Mouse (Mus musculus): ENCODE results near the gene Il17rd. TPM values are rescaled to one million over a fixed set of nuclear protein-coding genes. Genes with fewer than 3 reads are reported as not detected.

Gene Il17rd
- total and polyA plus RNA-seq, 3 experiments = 2.1 to 4.5 (median 3.2) TPM

- H3K27ac ChIP-seq = no peak overlapping the region; the same call in 1 of the 2 replicates
- DNase-seq = peak; percentile 64 to 70
- no peak overlapping the region for H3K9ac ChIP-seq (ENCODE audit: low read depth, low read length)
- TF ChIP-seq POLR2A (IDR thresholded peaks at IDR 0.05; ENCODE audit: insufficient read depth, low read depth, low read length) (no peak), CTCF (IDR thresholded peaks at IDR 0.05) (peak; percentile 89), EP300 (IDR thresholded peaks at IDR 0.05; ENCODE audit: insufficient read depth, low read depth, low read length) (no peak)
- no peaks in the 10 kb centered on the region for H3K36me3 ChIP-seq (ENCODE audit: control insufficient read depth, insufficient read depth, low read length)
- H3K27me3 ChIP-seq (ENCODE audit: control insufficient read depth, insufficient read depth, low read length) = no peaks in the 10 kb centered on the region
- intact Hi-C loops (cut with DNase I) = loop anchor here (1.0 to 5.0 kb wide), 2 partner anchors 65 to 309 kb away; no protein-coding TSS in a partner anchor
- no peaks in the 10 kb centered on the region for H3K4me1 ChIP-seq (ENCODE audit: control insufficient read depth, insufficient read depth, low read length)
- no peaks in the 10 kb centered on the region for H3K79me2 ChIP-seq (replicated peaks; ENCODE audit: control insufficient read depth, insufficient read depth, low read length)
- H3K4me3 ChIP-seq = no peak overlapping the region
- WGBS = 7% methylated on average over 3 of the region's 3 CpGs
These were observed 58.0 kb downstream of the Il17rd start for GRCm38 (mm10) chr14:27096779-27097178.

- Histone ChIP-seq H3K27me3 (ENCODE audit: control insufficient read depth, insufficient read depth, low read length) (no peaks in the 10 kb centered on the region), H3K27ac (no peak overlapping the region), H3K4me3 (no peak overlapping the region), H3K4me1 (ENCODE audit: control insufficient read depth, insufficient read depth, low read length) (no peaks in the 10 kb centered on the region), H3K36me3 (ENCODE audit: control insufficient read depth, insufficient read depth, low read length) (no peaks in the 10 kb centered on the region), H3K9ac (ENCODE audit: low read depth, low read length) (no peak overlapping the region), H3K79me2 (replicated peaks; ENCODE audit: control insufficient read depth, insufficient read depth, low read length) (no peaks in the 10 kb centered on the region)
- TF ChIP-seq CTCF (IDR thresholded peaks at IDR 0.05) (no peak), POLR2A (IDR thresholded peaks at IDR 0.05; ENCODE audit: insufficient read depth, low read depth, low read length) (no peak)
- intact Hi-C loops (cut with DNase I) = no loop called here
- 65% methylated on average over 7 of the region's 7 CpGs for WGBS
- DNase-seq = no peak
These were observed 63.0 kb downstream of the Il17rd start for GRCm38 (mm10) chr14:27101735-27102134.

GRCm38 (mm10) chr14:27102720-27103119 is 64.0 kb downstream of the Il17rd start:
- Histone ChIP-seq H3K9ac (ENCODE audit: low read depth, low read length) (no peak overlapping the region), H3K27me3 (ENCODE audit: control insufficient read depth, insufficient read depth, low read length) (no peaks in the 10 kb centered on the region), H3K36me3 (ENCODE audit: control insufficient read depth, insufficient read depth, low read length) (no peaks in the 10 kb centered on the region), H3K4me1 (ENCODE audit: control insufficient read depth, insufficient read depth, low read length) (no peaks in the 10 kb centered on the region), H3K79me2 (replicated peaks; ENCODE audit: control insufficient read depth, insufficient read depth, low read length) (no peaks in the 10 kb centered on the region), H3K4me3 (no peak overlapping the region), H3K27ac (no peak overlapping the region)
- 83% methylated on average over 6 of the region's 6 CpGs for WGBS
- intact Hi-C loops (cut with DNase I) = no loop called here
- no peak for TF ChIP-seq CTCF (IDR thresholded peaks at IDR 0.05)
- TF ChIP-seq POLR2A (IDR thresholded peaks at IDR 0.05; ENCODE audit: insufficient read depth, low read depth, low read length) = no peak
- no peak for TF ChIP-seq EP300 (IDR thresholded peaks at IDR 0.05; ENCODE audit: insufficient read depth, low read depth, low read length)
- no peak for DNase-seq

- DNase-seq = no peak
- intact Hi-C loops (cut with DNase I) = no loop called here
These were observed 67.2 kb downstream of the Il17rd start for GRCm38 (mm10) chr14:27105731-27106457.

GRCm38 (mm10) chr14:27108748-27109504 is 70.2 kb downstream of the Il17rd start:
- no peak overlapping the region for H3K4me3 ChIP-seq
- H3K27ac ChIP-seq = no peak overlapping the region
- intact Hi-C loops (cut with DNase I) = loop anchor here (1.0 kb wide), 1 partner anchor 74 kb away; no protein-coding TSS in a partner anchor
- TF ChIP-seq EP300 (IDR thresholded peaks at IDR 0.05; ENCODE audit: insufficient read depth, low read depth, low read length) (peak; percentile 64; the same call in 1 of the 2 replicates), CTCF (IDR thresholded peaks at IDR 0.05) (peak; percentile 63), POLR2A (IDR thresholded peaks at IDR 0.05; ENCODE audit: insufficient read depth, low read depth, low read length) (no peak)
- no peak overlapping the region for H3K9ac ChIP-seq (ENCODE audit: low read depth, low read length)
- DNase-seq = peak in 1 of 2 experiments; percentile 41
- no peaks in the 10 kb centered on the region for H3K27me3 ChIP-seq (ENCODE audit: control insufficient read depth, insufficient read depth, low read length)
- no peaks in the 10 kb centered on the region for H3K36me3 ChIP-seq (ENCODE audit: control insufficient read depth, insufficient read depth, low read length)
- 69% methylated on average over 6 of the region's 6 CpGs for WGBS
- H3K4me1 ChIP-seq (ENCODE audit: control insufficient read depth, insufficient read depth, low read length) = no peaks in the 10 kb centered on the region; the same call in 1 of the 2 replicates
- no peaks in the 10 kb centered on the region for H3K79me2 ChIP-seq (replicated peaks; ENCODE audit: control insufficient read depth, insufficient read depth, low read length)

More at GRCm38 (mm10) chr14:27105731-27106457, 67.2 kb downstream of the Il17rd start:
- Histone ChIP-seq H3K27me3 (ENCODE audit: control insufficient read depth, insufficient read depth, low read length) (no peaks in the 10 kb centered on the region), H3K4me1 (ENCODE audit: control insufficient read depth, insufficient read depth, low read length) (no peaks in the 10 kb centered on the region; the same call in 1 of the 2 replicates), H3K79me2 (replicated peaks; ENCODE audit: control insufficient read depth, insufficient read depth, low read length) (no peaks in the 10 kb centered on the region), H3K27ac (no peak overlapping the region), H3K4me3 (no peak overlapping the region), H3K9ac (ENCODE audit: low read depth, low read length) (no peak overlapping the region), H3K36me3 (ENCODE audit: control insufficient read depth, insufficient read depth, low read length) (no peaks in the 10 kb centered on the region)
- TF ChIP-seq EP300 (IDR thresholded peaks at IDR 0.05; ENCODE audit: insufficient read depth, low read depth, low read length) = no peak
- no peak for TF ChIP-seq CTCF (IDR thresholded peaks at IDR 0.05)
- no peak for TF ChIP-seq POLR2A (IDR thresholded peaks at IDR 0.05; ENCODE audit: insufficient read depth, low read depth, low read length)
- WGBS = 76% methylated on average over 12 of the region's 12 CpGs

Measured in heart, adult 2 months (tissue).